Mouse (Mus musculus): ENCODE measurements at regions not wholly inside any gene's neighbourhood (a gene's known extent, or its start where the extent isn't known, plus 50 kb on each side); places are given as distances from the start of the nearest gene placed in this dataset.
"Not testable (repeated sequence)": the region's sequence is repeated elsewhere in the genome, so short reads cannot be mapped to it uniquely, and the experiment has no call there.

DNA sequence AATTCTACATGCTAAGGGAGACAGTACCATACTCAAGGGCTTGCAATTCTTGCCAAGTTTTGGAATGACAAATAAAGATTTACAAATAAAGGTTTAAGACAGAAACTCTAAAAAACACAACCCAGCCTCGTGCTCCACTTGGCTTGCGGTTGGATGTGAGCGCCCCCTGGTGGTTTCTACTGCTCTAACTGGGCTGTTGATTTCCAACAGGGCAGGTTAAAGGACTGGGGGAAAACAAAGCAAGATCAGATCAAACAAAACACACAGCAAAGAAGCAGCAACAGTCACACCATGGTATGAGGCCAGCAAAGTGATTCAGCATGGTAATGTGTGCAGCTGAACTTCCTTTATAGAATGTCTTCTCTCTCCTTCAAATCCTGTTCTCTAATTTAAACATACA, 339.2 kb downstream of the Adam3 start:
- peak; percentile 29 for DNase-seq

DNA sequence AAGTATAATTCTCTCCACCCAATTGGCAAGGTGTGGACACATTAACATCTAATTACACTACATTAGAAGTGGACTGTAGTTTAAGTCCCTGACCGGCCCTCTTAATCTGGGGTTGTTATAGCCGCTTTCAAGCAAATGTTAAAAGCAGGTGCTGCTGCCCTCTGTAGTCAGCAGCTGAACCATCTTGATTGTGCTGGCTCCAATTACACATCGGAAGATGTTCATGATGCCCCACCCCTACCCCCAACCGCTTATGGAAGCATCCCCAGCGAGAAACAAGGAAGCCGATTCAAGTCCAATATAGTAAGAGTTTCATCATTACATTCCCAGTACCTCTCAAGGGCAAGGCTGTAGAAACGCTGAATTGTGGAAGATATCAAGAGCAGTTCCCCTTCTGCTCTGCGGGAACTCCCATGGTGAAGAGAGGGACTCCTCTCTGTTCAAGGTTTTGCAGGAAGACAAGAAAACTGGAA, 341.7 kb downstream of the Adam3 start:
- no peak for DNase-seq

DNA sequence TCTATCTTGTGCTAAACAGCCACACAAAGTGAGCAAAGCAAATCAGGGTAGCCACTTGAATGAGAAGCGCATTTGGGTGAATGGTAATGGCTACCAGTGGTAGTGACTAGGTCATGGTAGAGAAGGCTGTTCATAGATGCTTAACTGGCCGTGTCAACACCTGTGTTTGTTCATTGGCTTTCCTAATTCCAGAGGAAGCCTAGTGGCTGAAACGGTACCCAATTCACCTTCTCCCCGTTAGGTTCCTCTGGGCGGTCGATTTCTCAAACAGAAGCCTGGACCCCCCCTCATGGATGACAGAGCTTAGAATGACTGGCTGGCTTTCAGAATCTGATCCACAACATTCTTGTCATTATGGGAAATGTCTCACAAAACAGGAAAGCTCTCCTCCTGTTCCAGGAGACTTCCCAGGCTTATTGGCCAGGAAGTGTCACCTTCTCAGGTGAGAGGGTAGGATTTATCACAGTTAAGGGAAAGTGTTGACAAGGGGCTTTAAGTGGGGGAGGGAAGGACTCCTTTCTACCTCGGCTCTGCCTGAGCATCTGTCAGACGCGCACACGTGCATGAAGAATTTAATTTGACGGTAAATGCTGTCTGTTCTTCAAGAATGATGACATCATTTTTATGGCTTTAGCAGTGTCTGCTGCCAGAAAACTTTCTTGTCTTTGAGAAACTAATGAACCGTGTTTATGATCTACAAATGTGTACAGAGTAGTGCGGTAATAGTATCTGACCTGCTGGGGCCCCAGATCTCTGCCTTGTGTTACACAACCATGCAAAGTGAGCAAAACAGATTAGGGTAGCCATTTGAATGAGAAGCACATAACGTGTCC, 342.3 kb downstream of the Adam3 start:
- DNase-seq = no peak

DNA sequence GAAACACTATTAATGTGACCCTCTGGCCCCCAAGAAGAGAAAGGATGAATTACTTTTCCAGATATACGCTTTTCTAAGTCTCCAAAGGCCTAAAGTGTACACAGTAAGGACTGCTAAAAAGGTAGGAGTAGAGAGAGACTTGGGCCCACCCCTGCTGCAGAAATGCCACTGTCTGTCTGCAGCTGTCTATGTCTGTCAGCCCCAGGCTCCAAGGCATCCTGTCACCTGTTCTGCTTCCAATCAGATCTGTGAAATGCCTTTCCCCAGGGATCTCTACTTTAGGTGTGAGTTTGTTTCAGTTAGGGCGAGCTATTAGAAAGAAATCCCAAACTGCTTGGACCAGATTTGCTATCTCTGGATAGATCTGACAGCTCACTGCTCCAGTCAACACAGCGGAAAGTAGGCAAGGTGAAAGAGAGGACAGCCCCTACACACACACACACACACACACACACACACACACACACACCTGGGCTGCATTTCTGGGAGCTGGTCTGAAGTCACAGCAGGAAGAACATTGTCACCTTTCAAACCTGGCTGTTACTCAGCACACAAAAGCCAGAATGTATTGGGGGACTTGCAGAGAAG, 343.9 kb downstream of the Adam3 start:
- DNase-seq = no peak

DNA sequence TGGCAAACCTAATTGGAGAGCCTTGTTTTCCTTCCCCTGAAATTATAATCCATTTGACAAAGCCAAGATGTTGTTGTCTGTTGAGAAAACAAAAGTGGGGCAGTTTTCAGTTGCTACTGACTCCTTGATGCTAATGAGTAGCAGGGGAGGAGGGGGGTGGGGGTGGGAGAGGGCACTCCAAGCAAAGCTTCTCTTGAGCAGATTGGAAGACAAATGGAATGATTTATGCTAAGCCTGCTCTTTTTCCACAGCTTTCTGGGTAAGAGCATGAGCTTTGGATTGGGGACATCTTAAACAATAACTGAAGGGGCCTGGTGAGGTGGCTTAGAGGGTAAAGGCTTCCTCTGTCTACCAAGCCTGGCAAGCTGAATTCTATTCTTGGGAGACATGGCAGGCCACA, 347.6 kb downstream of the Adam3 start:
- DNase-seq = no peak

DNA sequence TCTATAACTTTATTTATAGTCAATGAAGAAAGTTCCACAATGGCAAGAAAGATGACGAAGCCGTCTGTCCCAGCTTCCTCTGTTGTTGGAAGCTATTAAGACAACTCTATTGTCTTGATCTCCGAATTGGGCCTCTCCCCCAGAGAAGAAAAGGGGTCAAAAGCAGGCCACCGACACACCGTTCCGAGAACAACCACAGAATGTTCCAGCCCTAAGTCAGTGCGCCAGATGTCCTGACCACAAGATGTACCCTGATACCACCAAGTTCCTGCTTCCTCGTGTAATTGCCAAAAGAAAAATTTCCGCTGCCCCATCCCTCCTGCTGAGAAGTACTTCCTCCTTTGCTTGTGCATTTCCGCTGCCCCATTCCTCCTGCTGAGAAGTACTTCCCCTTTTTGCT, 348.8 kb downstream of the Adam3 start:
- DNase-seq = not testable (repeated sequence)

DNA sequence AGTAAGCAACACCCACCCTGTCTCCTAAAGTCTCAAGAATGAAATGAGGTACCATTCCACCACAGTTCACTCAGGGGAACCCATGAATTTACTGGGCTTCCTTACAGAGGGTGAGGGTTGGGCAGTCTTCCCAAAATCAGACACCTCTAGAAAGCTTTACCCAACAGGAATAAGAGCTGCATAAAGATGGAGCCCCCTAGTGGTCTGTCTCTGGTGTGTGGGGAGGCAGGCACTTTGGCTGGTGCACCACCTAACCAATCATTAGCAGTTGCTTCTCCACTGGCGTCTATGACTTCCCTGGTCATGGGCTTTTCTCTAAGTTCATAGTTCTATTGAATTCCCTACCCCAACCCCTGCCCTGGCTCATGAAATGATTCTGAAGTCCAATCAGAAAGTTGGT, 351.1 kb downstream of the Adam3 start:
- DNase-seq = no peak

DNA sequence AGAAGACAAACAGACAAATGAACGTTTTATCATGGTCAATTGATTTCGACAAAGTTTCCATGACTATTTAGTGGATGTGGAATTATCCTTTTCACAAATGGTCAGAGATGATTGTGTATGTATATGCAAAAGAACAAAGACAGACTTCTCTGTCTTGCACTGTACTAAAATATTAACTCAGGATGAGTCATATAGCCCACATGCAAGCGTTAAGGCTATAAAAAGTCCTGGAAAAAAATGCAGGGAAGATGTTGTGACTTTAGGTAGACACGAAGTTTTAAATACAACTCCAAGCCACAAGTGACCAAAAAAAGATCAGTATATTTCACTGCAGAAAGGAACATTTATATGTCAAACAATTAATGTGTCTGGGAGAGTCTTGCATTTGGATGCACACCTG, 353.6 kb downstream of the Adam3 start:
- no peak for DNase-seq

DNA sequence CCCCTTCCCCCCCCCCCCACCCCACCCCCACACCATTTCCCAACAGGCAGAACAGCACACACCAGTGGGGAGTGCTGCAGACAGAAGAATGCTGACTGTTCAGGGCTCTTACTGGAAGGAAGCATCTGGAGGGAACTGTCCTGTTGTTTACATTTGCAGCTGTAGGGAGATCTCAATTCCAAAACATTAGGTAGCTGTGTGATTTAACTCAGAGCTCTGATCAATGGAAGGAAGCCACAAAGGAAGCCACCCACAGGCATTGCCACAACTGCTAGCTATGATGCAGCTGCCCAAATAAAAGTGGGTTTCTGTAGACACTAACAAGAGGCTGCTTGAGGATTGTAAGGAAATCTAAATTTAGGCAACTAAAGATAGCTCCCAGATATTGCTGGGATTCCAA, 359.7 kb downstream of the Adam3 start:
- no peak for DNase-seq

DNA sequence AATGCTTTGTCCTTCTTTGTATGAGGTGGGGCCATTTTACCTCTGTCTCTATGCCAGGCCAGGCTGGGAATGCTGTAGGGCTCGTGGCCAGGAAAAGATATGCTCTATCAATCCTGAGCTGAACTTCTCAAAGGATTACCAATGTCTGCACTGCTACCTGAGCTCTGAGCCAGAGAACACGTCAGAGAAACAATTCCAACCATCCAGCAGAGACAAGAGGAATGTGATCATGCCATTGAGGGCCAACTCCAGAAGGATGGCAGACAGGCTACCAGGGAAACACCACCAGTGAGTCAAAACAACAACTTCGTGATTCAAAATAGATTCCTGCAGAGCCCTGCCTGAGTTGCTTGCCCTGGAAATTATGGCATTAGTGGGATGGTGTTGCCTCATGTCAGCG, 361.0 kb downstream of the Adam3 start:
- DNase-seq = no peak

DNA sequence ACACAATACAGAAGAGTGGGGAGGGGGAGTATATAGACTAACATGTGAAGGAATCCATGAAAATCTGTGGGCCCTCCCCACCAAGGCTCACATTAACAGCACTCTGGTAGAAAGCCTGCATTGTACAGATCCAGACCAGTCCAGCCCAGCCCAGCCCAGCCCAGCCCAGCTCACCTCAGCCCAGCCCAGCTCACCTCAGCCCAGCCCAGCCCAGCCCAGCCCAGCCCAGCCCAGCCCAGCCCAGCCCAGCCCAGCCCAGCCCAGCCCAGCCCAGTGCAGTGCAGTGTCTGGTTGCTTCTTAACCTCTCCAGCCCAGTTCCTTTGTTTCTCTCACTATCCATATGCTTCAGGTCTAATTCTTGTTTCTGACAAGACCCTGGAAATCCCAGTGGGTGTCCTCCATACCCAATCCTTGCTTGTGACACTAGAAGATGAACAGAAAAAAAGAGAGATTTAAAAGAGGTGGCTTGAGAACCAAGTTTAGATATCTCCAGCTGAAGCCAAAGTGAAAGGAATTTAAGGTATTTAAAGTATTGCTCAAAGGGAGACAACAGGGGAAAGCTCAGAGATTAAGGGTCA, 366.5 kb downstream of the Adam3 start:
- DNase-seq = no peak

DNA sequence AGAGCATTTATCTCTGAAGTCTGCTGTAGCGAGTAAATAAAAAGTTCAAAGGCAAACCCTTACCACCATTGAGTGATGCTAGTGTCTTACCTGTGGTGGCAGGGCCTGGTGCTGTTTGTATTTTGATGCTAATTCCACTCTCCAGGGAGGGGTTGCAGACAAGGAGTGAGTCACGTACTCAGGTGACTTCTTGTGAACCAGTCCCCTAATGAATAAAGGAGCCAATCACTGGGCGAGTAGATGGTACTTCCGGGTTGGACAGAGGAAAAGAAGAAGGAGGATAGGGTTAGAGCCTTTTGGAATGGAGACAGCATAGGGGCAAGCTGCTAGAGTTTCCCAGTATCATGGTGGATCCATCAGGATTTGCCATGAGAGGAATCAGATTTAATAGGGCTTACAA, 370.5 kb downstream of the Adam3 start:
- no peak for DNase-seq

DNA sequence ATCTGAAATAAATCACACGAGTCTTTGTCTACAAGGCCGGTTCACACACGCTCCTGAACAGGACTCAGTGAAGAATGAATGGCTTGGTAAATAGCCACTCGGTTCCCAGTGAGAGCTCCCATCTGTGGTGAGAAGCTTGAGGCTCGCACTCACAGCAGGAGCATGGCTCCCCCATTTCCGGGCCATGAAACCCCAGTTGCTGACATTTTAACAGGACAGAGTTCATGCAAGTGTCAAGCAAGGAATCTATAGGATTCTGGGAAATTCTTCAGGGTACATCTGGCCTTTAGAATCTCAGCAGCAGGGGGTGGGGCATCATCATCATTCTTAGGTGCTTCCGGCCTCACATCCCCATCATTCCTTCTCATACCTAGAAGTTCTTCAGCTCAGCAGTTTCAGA, 371.8 kb downstream of the Adam3 start:
- no peak for DNase-seq

DNA sequence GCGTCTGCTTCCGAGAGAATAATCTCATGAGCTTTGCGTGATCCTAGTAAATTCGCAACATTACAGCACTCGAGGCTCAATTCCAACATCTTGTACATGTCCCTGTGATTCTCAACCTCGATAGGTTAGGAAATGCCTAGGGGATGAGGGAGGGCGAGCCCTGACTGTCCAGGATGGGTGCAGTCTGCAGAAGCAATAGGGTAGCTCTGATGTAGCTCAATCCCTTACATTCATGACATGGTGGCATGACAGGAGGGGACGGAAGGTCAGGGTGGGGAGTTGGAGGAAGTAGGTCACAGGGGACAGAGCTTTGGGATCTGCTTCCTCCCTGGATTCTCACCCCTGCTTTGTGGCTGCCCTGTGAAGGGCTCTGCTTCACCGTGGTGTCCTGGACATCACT, 373.3 kb downstream of the Adam3 start:
- no peak for DNase-seq

DNA sequence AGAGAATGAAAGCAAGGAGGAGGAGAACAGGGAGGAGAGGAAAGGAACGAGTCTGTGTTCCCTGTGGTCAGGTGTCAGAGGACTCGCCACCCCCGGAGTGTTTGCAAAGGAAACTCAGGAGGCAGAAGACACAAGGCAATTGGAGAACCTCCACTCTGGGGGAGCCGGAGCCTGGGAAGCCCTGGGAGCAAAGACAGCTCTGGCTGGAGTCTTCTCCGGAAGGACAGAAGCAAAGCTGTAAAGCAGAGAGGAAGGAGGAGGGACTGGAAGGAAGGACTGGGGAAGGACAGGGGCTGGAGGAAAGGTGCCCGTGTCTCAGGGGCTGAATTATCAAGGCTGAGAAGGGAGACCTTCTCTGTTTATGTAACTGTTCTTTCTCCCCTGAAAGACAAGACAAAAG, 373.9 kb downstream of the Adam3 start:
- DNase-seq = no peak

DNA sequence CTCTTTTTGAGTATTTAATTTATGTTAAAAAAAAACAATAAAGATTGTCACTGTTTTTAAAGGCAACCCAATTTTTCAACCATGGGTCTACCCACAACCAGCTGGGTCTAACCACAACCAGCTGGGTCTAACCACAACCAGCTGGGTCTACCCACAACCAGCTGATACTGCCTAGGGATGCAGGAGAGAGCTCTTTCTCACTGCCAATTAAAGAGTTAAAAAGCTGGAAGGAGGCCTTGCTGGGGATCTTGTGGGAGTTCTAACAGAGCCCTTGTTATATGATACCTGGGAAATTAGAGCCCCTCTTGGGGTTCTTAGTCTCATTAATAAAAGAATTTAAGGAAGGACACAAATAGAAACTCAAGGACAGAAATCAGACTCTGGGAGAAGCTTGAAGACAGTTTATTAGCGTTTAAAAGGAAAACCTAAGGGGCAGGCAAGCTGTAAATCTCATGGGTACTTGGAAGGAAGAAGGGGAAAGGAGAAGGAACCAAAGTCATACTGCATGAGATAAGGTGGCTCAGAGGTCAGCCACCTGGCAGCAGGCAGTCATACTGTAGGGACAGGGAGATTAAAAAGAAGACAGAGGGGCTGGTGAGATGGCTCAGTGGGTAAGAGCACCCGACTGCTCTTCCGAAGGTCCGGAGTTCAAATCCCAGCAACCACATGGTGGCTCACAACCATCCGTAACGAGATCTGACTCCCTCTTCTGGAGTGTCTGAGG, 379.1 kb downstream of the Adam3 start:
- DNase-seq = no peak

DNA sequence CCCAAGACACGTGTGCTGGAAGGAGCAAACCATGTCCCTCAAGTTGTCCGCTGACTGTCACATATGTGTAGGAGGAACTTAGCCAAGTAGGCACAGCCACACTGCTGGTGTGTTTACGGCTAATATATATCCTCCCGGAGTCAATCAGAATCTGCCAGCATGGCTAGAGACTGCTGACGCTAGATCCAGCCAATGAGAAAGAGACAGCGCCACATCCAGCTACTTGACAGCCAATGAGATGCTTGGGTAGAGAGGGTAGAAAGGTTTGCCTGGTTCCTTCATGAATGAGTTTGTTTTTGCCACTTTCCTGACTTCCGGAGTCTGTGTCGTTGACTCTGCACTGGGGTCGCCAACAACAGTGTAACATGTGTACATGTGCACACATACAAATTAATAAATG, 387.0 kb downstream of the Adam3 start:
- DNase-seq = no peak

DNA sequence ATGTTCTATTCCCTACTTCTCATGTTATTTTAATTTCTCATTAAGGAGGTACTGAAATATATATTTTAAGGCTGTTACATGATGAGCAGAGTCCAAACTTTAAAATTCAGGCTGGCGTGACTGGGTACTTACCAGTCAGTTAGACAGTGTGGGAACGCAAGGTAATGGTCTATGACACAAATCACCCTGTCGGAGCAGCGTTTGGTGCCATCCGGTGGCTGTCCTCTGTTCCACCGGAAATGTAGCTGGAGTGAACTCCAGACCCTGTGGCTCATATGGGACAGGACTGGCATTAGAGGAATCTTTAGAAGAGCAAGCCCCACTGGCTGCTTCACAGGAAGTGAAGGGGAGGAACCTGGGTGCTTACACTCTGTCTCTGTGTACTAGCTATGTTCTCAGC, 388.0 kb downstream of the Adam3 start:
- no peak for DNase-seq

DNA sequence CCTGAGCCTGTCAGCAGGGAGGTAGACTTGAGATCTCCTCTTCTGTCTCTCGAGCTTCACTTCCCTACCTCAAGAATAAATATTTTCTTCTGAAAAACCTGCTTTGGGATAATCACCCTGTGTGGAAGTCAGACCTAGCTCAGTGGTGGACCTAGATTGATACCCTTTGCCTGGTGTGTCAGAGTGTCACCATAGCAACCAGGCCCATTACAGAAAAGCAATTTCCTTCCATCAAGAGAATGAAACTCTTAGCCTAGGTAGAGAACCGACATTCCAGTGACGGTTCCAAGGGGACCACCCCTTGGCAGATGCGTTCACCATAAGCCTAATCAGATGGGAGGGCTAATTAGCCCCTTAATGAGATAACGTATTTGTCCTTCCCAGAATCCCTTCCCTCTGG, 389.9 kb downstream of the Adam3 start:
- no peak for DNase-seq

DNA sequence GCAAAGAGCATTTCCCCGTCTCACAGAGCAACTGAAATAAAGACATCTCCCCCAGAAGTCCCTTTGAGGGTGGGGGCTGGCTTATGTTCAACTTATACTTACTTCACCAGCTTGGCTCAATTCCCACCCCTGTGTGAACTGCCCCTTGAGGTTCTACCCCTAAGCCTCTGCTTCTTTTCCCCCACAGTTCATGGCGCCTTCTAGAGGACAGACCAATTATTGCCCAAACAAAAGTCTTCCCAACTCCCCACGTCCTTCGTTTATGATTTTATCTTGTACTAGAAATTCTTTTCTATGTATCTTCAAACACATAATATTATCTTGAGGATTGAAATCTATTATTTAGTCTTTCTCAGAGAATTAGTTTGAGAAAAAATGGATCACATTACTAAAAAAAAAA, 391.9 kb downstream of the Adam3 start:
- DNase-seq = no peak

DNA sequence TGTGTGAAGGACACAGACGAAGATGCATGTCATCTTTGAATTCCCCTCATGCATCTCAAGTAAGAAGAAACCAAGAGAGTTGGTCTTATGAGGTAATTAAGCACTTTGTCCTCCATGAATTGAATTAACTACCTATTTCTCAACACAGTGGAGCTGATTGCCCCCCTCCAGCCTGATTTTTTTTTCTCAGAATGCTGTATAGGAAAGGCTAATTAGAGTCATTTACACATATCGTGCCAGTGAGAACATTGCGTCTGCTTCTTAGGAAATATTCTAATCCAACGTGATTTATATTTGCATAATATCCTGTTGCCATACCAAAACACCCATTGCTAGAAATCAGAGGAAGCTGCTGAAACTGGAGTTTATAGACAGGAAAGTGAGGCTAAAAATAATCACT, 414.8 kb downstream of the Adam3 start:
- no peak for DNase-seq

DNA sequence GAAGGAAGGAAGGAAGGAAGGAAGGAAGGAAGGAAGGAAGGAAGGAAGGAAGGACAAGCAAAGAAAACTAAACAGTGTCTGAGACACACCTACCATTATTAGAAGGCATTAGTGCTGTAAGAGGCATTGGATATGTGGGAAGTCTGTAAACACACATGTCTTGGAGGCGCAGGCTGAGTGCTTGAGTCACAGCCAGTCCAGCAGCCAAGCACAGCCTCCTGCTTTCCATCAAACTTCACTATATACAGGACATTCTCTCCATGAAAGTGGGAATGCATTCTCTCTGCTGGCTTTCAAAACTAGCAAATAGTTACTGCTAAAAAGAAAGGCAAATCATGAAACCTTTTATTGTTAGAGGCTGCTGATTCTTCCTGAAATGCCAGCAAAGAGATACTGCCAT, 431.1 kb downstream of the Adam3 start:
- no peak for DNase-seq

DNA sequence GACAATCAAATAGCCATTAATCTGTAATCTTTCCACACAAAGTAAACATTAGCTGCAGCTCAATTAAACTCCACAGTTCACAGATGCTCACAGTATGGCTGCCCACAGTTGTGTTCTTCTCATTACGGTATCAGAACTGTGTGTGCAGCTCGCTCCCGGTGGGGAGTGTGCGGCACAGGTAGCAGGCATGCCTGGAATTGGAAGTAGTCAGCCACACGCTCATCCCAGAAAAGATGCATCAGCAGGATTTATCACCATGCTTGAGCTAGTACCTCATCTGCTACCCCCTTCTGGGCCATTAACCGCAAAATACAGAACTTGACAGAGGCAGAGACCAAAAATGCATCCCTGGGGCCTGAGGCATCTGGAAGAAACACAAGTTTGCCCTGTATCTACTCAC, 437.8 kb downstream of the Adam3 start:
- no peak for DNase-seq

DNA sequence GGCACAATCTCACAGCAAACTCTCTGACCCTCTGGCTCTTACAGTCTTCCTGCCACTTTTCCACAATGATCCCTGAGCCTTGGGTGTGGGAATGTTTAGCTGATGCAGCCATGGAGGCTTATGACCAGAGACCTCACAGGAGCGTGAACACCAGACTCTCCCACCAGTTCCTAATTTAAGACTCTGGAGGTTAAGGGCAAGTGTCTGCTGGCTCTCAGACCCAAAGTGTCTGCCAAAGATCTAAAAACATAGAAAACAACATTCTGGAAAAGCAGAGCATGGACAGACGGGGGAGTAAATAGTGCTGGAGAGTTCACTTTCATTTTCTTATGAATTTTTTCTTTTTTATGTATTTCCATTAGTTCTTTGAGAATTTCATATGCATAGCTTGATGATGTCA, 440.7 kb downstream of the Adam3 start:
- DNase-seq = no peak
